Mouse (Mus musculus) cerebellum, adult 2 months (tissue): Measurements from ENCODE around the gene Sesn1.

ENCODE experiments used
- CTCF ChIP-seq: fragments of 200-500 bp; IDR thresholded peaks from 2 replicates; pipeline ENCODE4 v1.5.1; 2011; ENCODE audit warnings: low read depth, mild to moderate bottlenecking, control low read depth, low read length, moderate library complexity, borderline replicate concordance; ENCODE audit not compliant: insufficient read depth
- POLR2A ChIP-seq: fragments of 200-500 bp; IDR thresholded peaks from 2 replicates; pipeline ENCODE4 v1.6.1; 2011; ENCODE audit warnings: low read length, control low read depth, borderline replicate concordance; ENCODE audit not compliant: insufficient read depth

GRCm38 (mm10) chr10:41896865-41897264 lies 87.1 kb downstream of the Sesn1 start:
- TF ChIP-seq POLR2A (no peak), CTCF (no peak)
